Mouse (Mus musculus): ENCODE measurements around the gene B830017H08Rik.

DNA sequence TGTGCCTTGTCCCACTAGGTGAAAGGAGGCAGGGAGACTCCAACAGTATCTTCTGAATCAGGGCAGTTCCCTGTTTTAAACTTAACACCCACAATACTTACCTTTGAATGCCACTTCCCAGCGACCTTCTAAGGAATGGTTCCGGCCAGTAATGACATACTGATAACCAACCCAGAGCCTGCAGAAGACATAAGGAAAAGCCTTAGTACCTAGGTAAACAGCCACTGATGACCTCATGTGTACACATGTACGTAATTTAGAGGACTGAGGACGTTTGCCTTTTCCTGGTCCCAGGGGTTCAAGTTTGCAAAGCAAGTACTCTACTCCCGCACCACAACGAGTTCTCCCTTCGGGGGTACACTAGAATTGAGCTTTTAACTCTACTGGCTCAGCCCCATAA is 24.2 kb downstream of the B830017H08Rik start:
- TF ChIP-seq CTCF (IDR thresholded peaks at IDR 0.05; ENCODE audit: extremely low read depth, insufficient read depth, insufficient read length, insufficient replicate concordance): no peak
- no peak for TF ChIP-seq POLR2A (IDR thresholded peaks at IDR 0.05; ENCODE audit: low read depth, low read length)

Measured in spleen, adult 2 months (tissue).